Mouse (Mus musculus): ENCODE data around the gene Wnt9a. TPM values are rescaled to one million over a fixed set of nuclear protein-coding genes. Genes with fewer than 3 reads are reported as not detected.

The Wnt9a gene
- polyA plus RNA-seq, 1 experiment from 2014 or later = 2.1 TPM

Small RNAs within 50 kb of the gene (microRNA-seq; reads per million reads assigned to microRNA genes)
- gene Gm24756 = not detected

Other genes with a start within 250 kb of the Wnt9a start
- gene Obscn, start 170.5 kb upstream of the Wnt9a start, polyA plus RNA-seq (2015; fragmentation: Nextera tagmentation; extraction: Ambion mirVana) = 0.60 and 0.66 TPM in 2 replicates
- gene Iba57, start 143.2 kb upstream of the Wnt9a start, polyA plus RNA-seq (2015; fragmentation: Nextera tagmentation; extraction: Ambion mirVana) = 6.1 and 6.9 TPM in 2 replicates
- 0.22 and 0.27 TPM in 2 replicates for gene Gjc2, start 123.7 kb upstream of the Wnt9a start, polyA plus RNA-seq (2015; fragmentation: Nextera tagmentation; extraction: Ambion mirVana)
- 117 and 120 TPM in 2 replicates for gene Guk1, start 114.7 kb upstream of the Wnt9a start, polyA plus RNA-seq (2015; fragmentation: Nextera tagmentation; extraction: Ambion mirVana)
- 99.6 and 102 TPM in 2 replicates for gene Mrpl55, start 104.4 kb upstream of the Wnt9a start, polyA plus RNA-seq (2015; fragmentation: Nextera tagmentation; extraction: Ambion mirVana)
- 32.5 and 36.4 TPM in 2 replicates for gene 2310033P09Rik, start 98.6 kb upstream of the Wnt9a start, polyA plus RNA-seq (2015; fragmentation: Nextera tagmentation; extraction: Ambion mirVana)
- gene Arf1, start 78.7 kb upstream of the Wnt9a start, polyA plus RNA-seq (2015; fragmentation: Nextera tagmentation; extraction: Ambion mirVana) = 700 and 709 TPM in 2 replicates
- gene Wnt3a, start 16.2 kb upstream of the Wnt9a start, polyA plus RNA-seq (2015; fragmentation: Nextera tagmentation; extraction: Ambion mirVana) = not detected in 2 replicates
- not detected in 2 replicates for gene Prss38, start 68.7 kb downstream of the Wnt9a start, polyA plus RNA-seq (2015; fragmentation: Nextera tagmentation; extraction: Ambion mirVana)
- 13.7 and 13.9 TPM in 2 replicates for gene Jmjd4, start 143.1 kb downstream of the Wnt9a start, polyA plus RNA-seq (2015; fragmentation: Nextera tagmentation; extraction: Ambion mirVana)
- 111 and 112 TPM in 2 replicates for gene Snap47, start 144.3 kb downstream of the Wnt9a start, polyA plus RNA-seq (2015; fragmentation: Nextera tagmentation; extraction: Ambion mirVana)
- gene Zfp867, start 165.5 kb downstream of the Wnt9a start, polyA plus RNA-seq (2015; fragmentation: Nextera tagmentation; extraction: Ambion mirVana) = 7.1 and 8.2 TPM in 2 replicates
- gene Zkscan17, start 219.8 kb downstream of the Wnt9a start, polyA plus RNA-seq (2015; fragmentation: Nextera tagmentation; extraction: Ambion mirVana) = 26.5 and 29.2 TPM in 2 replicates
- gene Nlrp3, start 234.6 kb downstream of the Wnt9a start, polyA plus RNA-seq (2015; fragmentation: Nextera tagmentation; extraction: Ambion mirVana) = 0.08 and 0.32 TPM in 2 replicates

Data from kidney, embryonic 15.5 days (tissue).